ENCODE assay signal across 8 mouse cellular contexts in the genomic region with DNA sequence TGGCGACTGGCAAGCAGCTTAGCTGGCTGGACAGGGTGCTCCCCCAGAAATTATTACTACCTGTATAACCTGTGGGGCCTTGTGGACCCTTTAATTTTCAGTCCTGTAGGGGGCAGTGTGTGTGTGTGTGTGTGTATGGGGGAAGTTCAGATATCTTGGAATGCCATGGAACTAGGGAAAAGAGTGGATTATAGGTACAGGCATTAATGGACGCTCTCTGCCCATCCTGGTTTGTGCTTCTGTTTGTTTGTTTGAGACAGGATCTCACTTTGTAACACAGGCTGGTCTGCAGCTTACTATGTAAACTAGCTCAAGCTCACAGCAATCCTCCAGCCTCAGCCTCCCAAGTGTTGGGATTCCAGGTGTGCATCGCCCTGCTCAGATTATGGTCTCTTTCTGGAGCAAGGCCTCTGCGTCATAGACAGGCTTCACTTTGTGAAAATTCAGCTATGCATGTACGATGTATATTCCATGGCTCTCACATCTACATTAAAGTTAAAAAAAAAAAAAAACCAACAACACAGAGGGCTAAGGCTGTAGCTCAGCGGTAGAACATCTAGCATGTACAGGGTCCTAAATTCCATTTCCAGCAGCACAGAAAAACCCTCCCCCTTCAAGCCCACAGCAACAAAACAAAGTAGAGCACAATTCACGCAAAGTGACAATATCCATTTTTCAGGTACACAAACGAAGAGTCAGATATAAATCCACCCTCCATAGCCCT. TPM values are rescaled to one million over a fixed set of nuclear protein-coding genes. Genes with fewer than 3 reads are reported as not detected.
DNase-seq lines count a peak whose midpoint lies in the region; ATAC-seq and TF ChIP-seq lines count a peak whose summit lies in the region.

No protein-coding gene starts in this region.

- ATAC-seq in hindbrain, embryonic 15.5 days (ENCODE audit: low FRiP score, low read depth) = peak; percentile 55
- ATAC-seq in liver, embryonic 12.5 days = no peak
- ATAC-seq in neural tube, embryonic 13.5 days (ENCODE audit: low read depth) = peak; percentile 55

- TF ChIP-seq POLR2A in bone marrow macrophage, adult 2 months (IDR thresholded peaks at IDR 0.05; ENCODE audit: borderline replicate concordance, low read depth, low read length) = no peak

- peak overlapping the region; percentile 63 for H3K4me3 ChIP-seq in bone marrow macrophage, adult 2 months (ENCODE audit: insufficient read depth, low read length)
- peak overlapping the region; percentile 69 for H3K4me3 ChIP-seq in erythroblast, embryonic 14.5 days (replicated peaks)
- peak overlapping the region; percentile 41 for H3K4me3 ChIP-seq in hindbrain, embryonic 15.5 days
- H3K4me3 ChIP-seq in liver, embryonic 12.5 days = peak overlapping the region; percentile 51
- peak overlapping the region; percentile 37 for H3K4me3 ChIP-seq in neural tube, embryonic 13.5 days

- DNase-seq in right cerebral cortex, postnatal 25 days = peak; percentile 7
- DNase-seq in right cerebral cortex, postnatal 10 days (ENCODE audit: low spot score in 2 of 2) = no peak
- DNase-seq in ovary, adult 18-20 months (ENCODE audit: low spot score) = no peak

- H3K9me3 ChIP-seq in erythroblast, embryonic 14.5 days (ENCODE audit: control insufficient read depth, low read length) = no peaks in the 10 kb centered on the region
- H3K9me3 ChIP-seq in hindbrain, embryonic 15.5 days = no peaks in the 10 kb centered on the region
- H3K9me3 ChIP-seq in liver, embryonic 12.5 days (replicated peaks) = no peaks in the 10 kb centered on the region
- H3K9me3 ChIP-seq in neural tube, embryonic 13.5 days = no peaks in the 10 kb centered on the region

- H3K27ac ChIP-seq in bone marrow macrophage, adult 2 months (ENCODE audit: insufficient read depth, low read depth, low read length) = peak overlapping the region; percentile 40
- H3K27ac ChIP-seq in hindbrain, embryonic 15.5 days (replicated peaks) = peak overlapping the region; percentile 90
- peak overlapping the region; percentile 86 for H3K27ac ChIP-seq in liver, embryonic 12.5 days
- peak overlapping the region; percentile 88 for H3K27ac ChIP-seq in neural tube, embryonic 13.5 days (replicated peaks)

- WGBS in hindbrain, embryonic 15.5 days = 25% methylated on average over 8 of the region's 8 CpGs
- 17% methylated on average over 8 of the region's 8 CpGs for WGBS in liver, embryonic 12.5 days (ENCODE audit: insufficient replicate concordance)
- WGBS in neural tube, embryonic 13.5 days = 32% methylated on average over 8 of the region's 8 CpGs

- no peaks in the 10 kb centered on the region for H3K27me3 ChIP-seq in erythroblast, embryonic 14.5 days (ENCODE audit: control insufficient read depth)
- 0 out of 2 replicates have a peak, but pooled peaks cover 2% of the 10 kb centered on the region for H3K27me3 ChIP-seq in hindbrain, embryonic 15.5 days
- no peaks in the 10 kb centered on the region for H3K27me3 ChIP-seq in liver, embryonic 12.5 days (replicated peaks)
- H3K27me3 ChIP-seq in neural tube, embryonic 13.5 days = peaks cover 14% of the 10 kb centered on the region; the same call in 1 of the 2 replicates

- peak overlapping the region; percentile 57 for H3K4me2 ChIP-seq in hindbrain, embryonic 15.5 days
- peak overlapping the region; percentile 66 for H3K4me2 ChIP-seq in liver, embryonic 12.5 days
- H3K4me2 ChIP-seq in neural tube, embryonic 13.5 days = peak overlapping the region; percentile 57

- no peaks in the 10 kb centered on the region for H3K36me3 ChIP-seq in erythroblast, embryonic 14.5 days (ENCODE audit: control insufficient read depth)
- no peaks in the 10 kb centered on the region for H3K36me3 ChIP-seq in hindbrain, embryonic 15.5 days
- H3K36me3 ChIP-seq in liver, embryonic 12.5 days = no peaks in the 10 kb centered on the region
- H3K36me3 ChIP-seq in neural tube, embryonic 13.5 days = no peaks in the 10 kb centered on the region

- TF ChIP-seq CTCF in bone marrow macrophage, adult 2 months (IDR thresholded peaks at IDR 0.05; ENCODE audit: low read depth, low read length) = peak; percentile 7; the same call in 1 of the 2 replicates

- H3K9ac ChIP-seq in hindbrain, embryonic 15.5 days = peak overlapping the region; percentile 42
- H3K9ac ChIP-seq in liver, embryonic 12.5 days = peak overlapping the region; percentile 62
- peak overlapping the region; percentile 59 for H3K9ac ChIP-seq in neural tube, embryonic 13.5 days

- H3K4me1 ChIP-seq in bone marrow macrophage, adult 2 months (ENCODE audit: control insufficient read depth, insufficient read depth, low read length) = no peaks in the 10 kb centered on the region; the same call in none of the 2 replicates
- peaks cover 33% of the 10 kb centered on the region for H3K4me1 ChIP-seq in erythroblast, embryonic 14.5 days (ENCODE audit: control insufficient read depth)
- H3K4me1 ChIP-seq in hindbrain, embryonic 15.5 days (replicated peaks) = peaks cover 4% of the 10 kb centered on the region; the same call in 1 of the 2 replicates
- H3K4me1 ChIP-seq in liver, embryonic 12.5 days = peaks cover 29% of the 10 kb centered on the region
- peaks cover 3% of the 10 kb centered on the region; the same call in 1 of the 2 replicates for H3K4me1 ChIP-seq in neural tube, embryonic 13.5 days (replicated peaks)

RNA-seq across cellular contexts. Expression of gene Ddx3x, which starts 50.7 kb away (rescaled TPM):
- polyA plus RNA-seq in bone marrow macrophage, adult 2 months (2012; ENCODE audit: insufficient read depth, insufficient read length, missing spikeins) = 193 and 212 TPM in 2 replicates
- 0.47 and 0.49 TPM in 2 replicates for polyA plus RNA-seq in erythroblast, embryonic 14.5 days (2012)
- 95.5 and 96.6 TPM in 2 replicates for polyA plus RNA-seq in hindbrain, embryonic 15.5 days (2015; fragmentation: Nextera tagmentation; extraction: Ambion mirVana)
- 89.7 and 94.7 TPM in 2 replicates for polyA plus RNA-seq in liver, embryonic 12.5 days (2016; fragmentation: Nextera tagmentation; extraction: Ambion mirVana)
- 107 and 114 TPM in 2 replicates for polyA plus RNA-seq in neural tube, embryonic 13.5 days (2015; fragmentation: Nextera tagmentation; extraction: Ambion mirVana)

Comparison
In these comparisons a context has a peak if more than half of its experiments do, and no peak if none do; other contexts are left out.
1. H3K27ac ChIP-seq: peak in every context shown above with its lines; median percentile 90 in hindbrain, embryonic 15.5 days; 88 in neural tube, embryonic 13.5 days; 86 in liver, embryonic 12.5 days; 40 in bone marrow macrophage, adult 2 months.
2. RNA of gene Ddx3x, which starts 50.7 kb away (polyA plus RNA-seq): 193 to 212 TPM in bone marrow macrophage, adult 2 months, 107 to 114 TPM in neural tube, embryonic 13.5 days, 95.5 to 96.6 TPM in hindbrain, embryonic 15.5 days and 89.7 to 94.7 TPM in liver, embryonic 12.5 days; 0.47 to 0.49 TPM in erythroblast, embryonic 14.5 days; every median in the first group is over 10 times any median in the second.
3. Peak in every context shown above with its lines, with median percentiles within 50 percentile points of each other: H3K4me3 ChIP-seq, H3K4me2 ChIP-seq and H3K9ac ChIP-seq.